Mouse (Mus musculus) hindbrain, embryonic 15.5 days (tissue): ENCODE measurements around the gene Hoxa7. TPM values are rescaled to one million over a fixed set of nuclear protein-coding genes. Genes with fewer than 3 reads are reported as not detected.

Experiments used
- ATAC-seq: fragments of 200-750 bp; cut with Nextera tagmentation; 2 replicates; pipeline ENCODE4 v1.8.0; 2017; ENCODE audit warnings: low read depth, moderate number of reproducible peaks, moderate TSS enrichment; ENCODE audit not compliant: low FRiP score
- H3K27ac ChIP-seq: fragments of 300-500 bp; sonication (generic); replicated peaks from 2 replicates; pipeline ENCODE4 v1.5.1; 2015; ENCODE audit warnings: mild to moderate bottlenecking, inconsistent platforms
- H3K27me3 ChIP-seq: fragments of 300-500 bp; sonication (generic); 2 replicates; pipeline ENCODE4 v1.6.1; 2015; ENCODE audit warnings: control low read depth, inconsistent platforms
- H3K36me3 ChIP-seq: fragments of 300-500 bp; sonication (generic); 2 replicates; pipeline ENCODE4 v1.6.1; 2015; ENCODE audit warnings: control low read depth, inconsistent platforms
- H3K4me1 ChIP-seq: fragments of 300-500 bp; sonication (generic); replicated peaks from 2 replicates; pipeline ENCODE4 v1.6.1; 2015; ENCODE audit warnings: control low read depth, inconsistent platforms
- H3K4me2 ChIP-seq: fragments of 300-500 bp; sonication (generic); 2 replicates; pipeline ENCODE4 v1.6.1; 2015; ENCODE audit warnings: moderate library complexity, mild to moderate bottlenecking, inconsistent platforms
- H3K4me3 ChIP-seq: fragments of 300-500 bp; sonication (generic); 2 replicates; pipeline ENCODE4 v1.5.1; 2015; ENCODE audit warnings: mild to moderate bottlenecking, inconsistent platforms
- H3K9ac ChIP-seq: fragments of 300-500 bp; sonication (generic); 2 replicates; pipeline ENCODE4 v1.6.1; 2015; ENCODE audit warnings: inconsistent platforms
- H3K9me3 ChIP-seq: fragments of 300-500 bp; sonication (generic); 2 replicates; pipeline ENCODE4 v1.6.1; 2016; ENCODE audit warnings: control low read depth, inconsistent platforms
- WGBS: fragments of 180-500 bp; shearing (Covaris S2); methylation state at CpG from one replicate; pipeline ENCODE4 v1.1.7; 2015; 5-methylcytosine and 5-hydroxymethylcytosine counted together
- polyA plus RNA-seq: library from polyadenylated mRNA; unstranded; fragments of >200 nt; fragmentation: Nextera tagmentation; extraction: Ambion mirVana; gene quantifications from 2 replicates; pipeline ENCODE4 v1.2.1, GENCODE M21; 2015

The Hoxa7 gene
- polyA plus RNA-seq, 1 experiment from 2014 or later, result 20.5 TPM

DNA sequence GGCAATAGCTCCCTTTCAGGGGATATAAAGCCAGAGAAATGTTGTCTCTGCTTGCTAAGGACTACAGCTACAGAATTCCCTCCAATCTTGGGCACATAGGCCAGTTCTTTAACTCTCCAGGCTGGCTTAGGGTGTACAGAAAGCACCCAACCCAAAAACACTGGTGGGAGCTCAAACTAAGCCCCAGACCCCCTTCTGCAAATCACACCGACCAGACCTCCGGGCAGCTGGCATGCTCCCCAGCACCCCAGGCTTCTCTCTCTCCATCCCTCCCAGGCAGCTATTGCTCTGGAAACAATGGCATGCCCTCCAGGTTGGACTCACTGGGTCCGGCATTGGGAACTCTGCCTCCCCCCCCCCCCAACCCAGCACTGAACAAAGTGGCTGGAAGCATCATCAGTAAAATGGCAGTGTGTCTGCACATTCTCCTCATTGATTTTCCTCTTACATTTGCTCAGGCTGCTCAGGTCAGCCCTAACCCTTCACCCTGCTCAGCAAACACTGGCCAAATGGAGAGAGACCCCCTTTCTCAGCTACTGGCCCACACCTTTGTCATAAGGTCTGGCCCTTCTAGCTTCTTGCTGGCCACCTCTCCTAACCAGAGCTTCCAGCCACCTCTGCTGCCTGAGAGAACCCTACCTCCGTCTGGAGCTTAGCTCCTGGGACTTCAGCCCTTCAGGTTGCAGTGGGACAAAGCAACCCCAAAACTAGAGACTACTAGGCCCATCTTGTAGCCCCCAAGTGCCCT, 42.6 kb downstream of the Hoxa7 start:
- Histone ChIP-seq H3K27me3 (peaks cover 32% of the 10 kb centered on the region), H3K9ac (peak overlapping the region; percentile 64), H3K4me3 (peak overlapping the region; percentile 51)

GRCm38 (mm10) chr6:52177806-52178205, 43.8 kb downstream of the Hoxa7 start:
- peaks cover 7% of the 10 kb centered on the region; the same call in 1 of the 2 replicates for H3K4me1 ChIP-seq
- H3K9ac ChIP-seq, result peak overlapping the region; percentile 64
- peak overlapping the region; percentile 97 for H3K4me2 ChIP-seq
- H3K27me3 ChIP-seq, result peaks cover 28% of the 10 kb centered on the region
- no peaks in the 10 kb centered on the region for H3K9me3 ChIP-seq
- WGBS, result 2% methylated on average over 9 of the region's 9 CpGs
- peak overlapping the region; percentile 51 for H3K4me3 ChIP-seq
- H3K27ac ChIP-seq, result peak overlapping the region; percentile 92
- ATAC-seq, result no peak
- H3K36me3 ChIP-seq, result no peaks in the 10 kb centered on the region

More for the DNA sequence above, 42.6 kb downstream of the Hoxa7 start:
- no peak for ATAC-seq
- no peaks in the 10 kb centered on the region for H3K36me3 ChIP-seq
- H3K27ac ChIP-seq, result peak overlapping the region; percentile 92
- 4% methylated on average over 4 of the region's 4 CpGs for WGBS
- H3K9me3 ChIP-seq, result no peaks in the 10 kb centered on the region
- peak overlapping the region; percentile 97 for H3K4me2 ChIP-seq
- H3K4me1 ChIP-seq, result 0 out of 2 replicates have a peak, but pooled peaks cover 5% of the 10 kb centered on the region

DNA sequence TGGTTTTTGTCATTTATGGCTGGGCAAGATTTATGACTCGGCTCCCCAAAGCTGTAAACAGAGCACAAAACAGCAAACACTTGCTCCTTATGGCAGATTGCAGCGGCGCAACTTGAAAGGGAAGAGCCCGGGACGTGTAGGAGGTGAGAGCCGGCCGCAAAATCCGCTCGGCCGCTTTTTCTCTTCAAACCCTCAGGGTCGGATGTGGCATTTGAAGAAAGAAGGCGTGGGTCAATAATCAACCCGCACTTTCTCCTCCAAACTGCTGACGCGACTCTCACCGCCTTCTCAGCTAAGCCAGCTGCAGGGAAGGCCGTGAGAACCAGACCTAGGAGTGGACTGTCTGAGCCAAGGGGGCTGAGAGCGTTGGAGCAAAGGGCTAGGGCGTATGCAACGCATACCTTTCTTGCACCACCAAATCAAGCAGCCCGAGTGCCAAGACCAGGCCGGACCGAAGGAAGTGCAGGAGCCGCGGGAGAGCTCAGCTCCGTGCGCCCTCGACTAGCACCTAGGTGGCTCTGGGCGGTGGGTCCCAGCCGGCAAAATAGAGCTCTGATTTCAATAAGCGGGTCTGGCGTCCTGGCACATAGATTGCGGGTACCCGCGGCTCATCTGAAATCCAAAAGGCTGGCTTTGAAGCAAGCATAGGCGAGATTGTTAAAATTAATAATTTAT, 44.5 kb downstream of the Hoxa7 start, which contains the start of gene 5730596B20Rik:
Gene 5730596B20Rik (plus strand): TSS at position 438 of the 675 bp plus-strand sequence.
- H3K36me3 ChIP-seq, result no peaks in the 10 kb centered on the region
- no peak for ATAC-seq
- H3K4me3 ChIP-seq, result peak within 1 kb of the TSS; percentile 51
- 3% methylated on average over 36 of the region's 36 CpGs for WGBS
- peak within 1 kb of the TSS; percentile 92 for H3K27ac ChIP-seq
- H3K4me1 ChIP-seq, result peaks cover 13% of the 10 kb centered on the region
- H3K27me3 ChIP-seq, result peaks cover 24% of the 10 kb centered on the region
- H3K9ac ChIP-seq, result peak within 1 kb of the TSS; percentile 64
- H3K9me3 ChIP-seq, result no peaks in the 10 kb centered on the region
- H3K4me2 ChIP-seq, result peak within 1 kb of the TSS; percentile 97

GRCm38 (mm10) chr6:52176391-52176790, 45.3 kb downstream of the Hoxa7 start:
- Histone ChIP-seq H3K4me1 (peaks cover 18% of the 10 kb centered on the region), H3K9me3 (no peaks in the 10 kb centered on the region), H3K9ac (peak overlapping the region; percentile 64), H3K27me3 (peaks cover 20% of the 10 kb centered on the region), H3K4me2 (peak overlapping the region; percentile 97), H3K27ac (peak overlapping the region; percentile 92), H3K4me3 (peak overlapping the region; percentile 51), H3K36me3 (no peaks in the 10 kb centered on the region)
- no peak for ATAC-seq
- WGBS, result under 1% methylated on average over 6 of the region's 6 CpGs

DNA sequence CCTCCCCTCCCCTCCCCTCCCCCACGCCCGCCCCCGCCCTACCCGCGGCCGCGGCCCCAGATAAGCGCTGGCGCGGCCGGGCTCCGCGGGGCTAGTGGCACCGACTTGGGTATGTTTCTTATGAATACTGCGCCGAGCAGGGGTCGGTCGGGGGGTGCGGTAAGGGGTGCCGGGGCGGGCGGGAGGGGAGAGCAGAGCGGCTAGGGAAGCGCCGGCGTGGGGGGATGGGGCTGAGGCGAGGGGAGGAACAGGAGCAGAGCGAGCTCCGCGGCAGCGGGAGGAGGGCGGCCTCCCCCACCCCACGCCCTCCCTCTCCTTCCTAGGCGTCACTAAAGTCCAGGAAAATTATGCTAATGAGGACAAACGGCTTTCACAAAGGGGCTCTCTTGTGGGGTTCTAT, 45.8 kb downstream of the Hoxa7 start:
- peak overlapping the region; percentile 64 for H3K9ac ChIP-seq
- H3K27ac ChIP-seq, result peak overlapping the region; percentile 92
- H3K36me3 ChIP-seq, result no peaks in the 10 kb centered on the region
- peak; percentile 60 for ATAC-seq
- peaks cover 23% of the 10 kb centered on the region for H3K4me1 ChIP-seq
- 1% methylated on average over 10 of the region's 35 CpGs for WGBS
- peak overlapping the region; percentile 51 for H3K4me3 ChIP-seq
- peak overlapping the region; percentile 97 for H3K4me2 ChIP-seq
- peaks cover 18% of the 10 kb centered on the region for H3K27me3 ChIP-seq
- no peaks in the 10 kb centered on the region for H3K9me3 ChIP-seq

GRCm38 (mm10) chr6:52174968-52175751, 46.5 kb downstream of the Hoxa7 start:
- Histone ChIP-seq H3K27ac (peak overlapping the region; percentile 92), H3K4me1 (peaks cover 30% of the 10 kb centered on the region), H3K4me3 (peak overlapping the region; percentile 51), H3K9ac (peak overlapping the region; percentile 64), H3K36me3 (no peaks in the 10 kb centered on the region), H3K4me2 (peak overlapping the region; percentile 97), H3K9me3 (no peaks in the 10 kb centered on the region), H3K27me3 (peaks cover 22% of the 10 kb centered on the region)
- ATAC-seq, result no peak
- WGBS, result 1% methylated on average over 41 of the region's 41 CpGs

DNA sequence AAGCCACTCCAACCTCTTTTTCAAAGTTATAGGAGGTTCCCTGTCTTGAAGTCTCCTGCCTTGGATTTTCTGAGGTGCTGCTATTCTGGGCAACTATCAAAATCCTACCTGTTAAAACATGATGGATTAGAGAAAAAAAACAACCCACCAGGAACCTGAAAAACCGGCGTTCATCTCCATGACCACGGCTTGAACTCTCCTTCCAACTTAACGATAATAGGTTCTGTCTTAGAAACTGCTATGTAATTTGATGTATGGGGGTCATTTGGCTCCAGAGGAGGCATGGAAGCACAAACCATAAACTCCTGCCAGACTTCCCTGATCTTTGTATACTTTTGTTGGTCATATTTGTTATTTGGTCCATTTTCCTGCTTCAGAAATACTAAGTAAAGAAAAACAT, 48.0 kb downstream of the Hoxa7 start:
- Histone ChIP-seq H3K36me3 (no peaks in the 10 kb centered on the region), H3K4me3 (peak overlapping the region; percentile 51), H3K4me1 (peaks cover 37% of the 10 kb centered on the region), H3K4me2 (peak overlapping the region; percentile 97), H3K9ac (peak overlapping the region; percentile 46; the same call in 1 of the 2 replicates), H3K27me3 (peaks cover 12% of the 10 kb centered on the region), H3K9me3 (no peaks in the 10 kb centered on the region), H3K27ac (peak overlapping the region; percentile 95)
- WGBS, result 3% methylated on average over 4 of the region's 4 CpGs
- ATAC-seq, result no peak

- WGBS, result under 1% methylated on average over 35 of the region's 35 CpGs
- Histone ChIP-seq H3K9ac (peak overlapping the region; percentile 68), H3K27me3 (peaks cover 12% of the 10 kb centered on the region; the same call in 1 of the 2 replicates)
Observed at GRCm38 (mm10) chr6:52172501-52172900, 49.2 kb downstream of the Hoxa7 start.

DNA sequence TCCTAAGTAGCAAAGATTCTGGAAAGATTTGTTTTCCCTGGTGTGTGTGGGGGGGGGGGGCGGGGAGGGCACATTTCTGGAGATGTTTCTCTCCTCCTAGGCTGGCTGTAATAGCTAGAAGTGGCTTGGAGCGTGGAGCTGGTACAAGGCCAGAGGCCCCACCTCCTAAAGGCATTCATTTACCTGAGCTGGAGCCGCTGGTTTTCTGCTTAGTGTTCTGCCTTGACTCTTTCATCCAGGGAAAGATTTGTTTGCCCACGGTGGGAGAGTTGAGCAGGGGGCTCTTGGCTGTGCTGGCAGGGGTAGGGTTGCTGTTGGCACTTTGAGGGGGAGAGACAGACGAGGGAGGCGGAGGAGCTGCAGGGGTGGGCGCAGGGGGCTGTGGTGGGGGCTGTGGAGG, 49.7 kb downstream of the Hoxa7 start:
- H3K27ac ChIP-seq, result peak overlapping the region; percentile 95
- 5% methylated on average over 7 of the region's 7 CpGs for WGBS
- no peaks in the 10 kb centered on the region for H3K9me3 ChIP-seq
- peaks cover 37% of the 10 kb centered on the region for H3K4me1 ChIP-seq
- no peaks in the 10 kb centered on the region for H3K36me3 ChIP-seq
- H3K4me2 ChIP-seq, result peak overlapping the region; percentile 97
- H3K4me3 ChIP-seq, result peak overlapping the region; percentile 51
- no peak for ATAC-seq
- peaks cover 12% of the 10 kb centered on the region; the same call in 1 of the 2 replicates for H3K27me3 ChIP-seq
- H3K9ac ChIP-seq, result peak overlapping the region; percentile 68

More at GRCm38 (mm10) chr6:52172501-52172900, 49.2 kb downstream of the Hoxa7 start:
- peak; percentile 91 for ATAC-seq
- Histone ChIP-seq H3K27ac (peak overlapping the region; percentile 95), H3K36me3 (no peaks in the 10 kb centered on the region), H3K4me2 (peak overlapping the region; percentile 97), H3K4me1 (peaks cover 37% of the 10 kb centered on the region), H3K9me3 (no peaks in the 10 kb centered on the region), H3K4me3 (peak overlapping the region; percentile 51)

DNA sequence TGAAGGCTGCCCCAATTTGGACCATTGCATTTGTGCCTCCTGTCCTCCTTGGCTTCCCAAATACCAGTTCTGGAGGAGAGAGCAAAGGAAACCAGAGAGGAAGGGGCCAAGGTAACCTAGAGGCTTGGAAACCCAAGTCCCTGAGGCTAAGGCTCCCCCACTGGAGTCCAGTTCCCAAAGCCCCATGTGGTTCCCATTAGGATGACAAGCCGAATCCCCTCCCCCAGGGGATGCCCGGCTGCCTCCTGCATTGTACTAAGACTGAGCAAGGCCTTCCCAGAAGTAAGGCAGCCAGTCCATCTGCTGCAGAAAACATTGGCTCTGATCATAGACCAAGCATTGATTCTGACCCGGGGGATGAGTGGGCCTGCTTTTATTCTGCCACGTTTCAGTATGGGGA, 50.3 kb downstream of the Hoxa7 start:
- Histone ChIP-seq H3K9me3 (no peaks in the 10 kb centered on the region), H3K27ac (peak overlapping the region; percentile 95), H3K4me2 (peak overlapping the region; percentile 97), H3K4me3 (peak overlapping the region; percentile 51), H3K36me3 (no peaks in the 10 kb centered on the region), H3K27me3 (peaks cover 12% of the 10 kb centered on the region; the same call in 1 of the 2 replicates), H3K9ac (peak overlapping the region; percentile 68), H3K4me1 (peaks cover 37% of the 10 kb centered on the region)
- no peak for ATAC-seq
- 7% methylated on average over 4 of the region's 4 CpGs for WGBS

DNA sequence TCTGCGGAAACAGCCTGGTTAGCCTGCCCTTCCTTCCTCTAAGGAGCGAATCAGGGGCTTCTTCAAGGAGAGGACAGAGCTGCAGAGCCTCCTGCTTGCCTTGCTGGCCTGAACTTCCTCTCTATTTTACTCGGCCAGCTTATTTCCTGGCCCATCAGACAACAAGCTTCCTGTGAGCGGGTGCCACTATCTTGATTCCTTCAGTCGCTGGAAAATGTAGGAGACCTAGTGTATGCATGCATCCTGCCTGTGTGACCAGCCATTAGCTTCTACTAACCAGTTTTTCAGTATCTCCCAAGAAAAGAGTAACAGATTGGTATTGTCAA, 50.8 kb downstream of the Hoxa7 start:
- H3K9ac ChIP-seq, result peak overlapping the region; percentile 68
- H3K4me1 ChIP-seq, result peaks cover 37% of the 10 kb centered on the region
- H3K4me2 ChIP-seq, result peak overlapping the region; percentile 97
- 7% methylated on average over 5 of the region's 5 CpGs for whole genome bisulfite sequencing
- no peaks in the 10 kb centered on the region for H3K36me3 ChIP-seq
- no peak for ATAC-seq
- no peaks in the 10 kb centered on the region for H3K9me3 ChIP-seq
- H3K4me3 ChIP-seq, result peak overlapping the region; percentile 51
- H3K27ac ChIP-seq, result peak overlapping the region; percentile 95
- peaks cover 12% of the 10 kb centered on the region; the same call in 1 of the 2 replicates for H3K27me3 ChIP-seq
